Mouse (Mus musculus) MEL (cell line): ENCODE data around the gene Mettl5. TPM values are rescaled to one million over a fixed set of nuclear protein-coding genes. Genes with fewer than 3 reads are reported as not detected.

Source experiments
- DNase-seq: peaks from one replicate; pipeline ENCODE4 v3.0.0; 2011; ENCODE audit warnings: low read depth, low spot score
- H3K27ac ChIP-seq: 2 replicates; pipeline ENCODE4 v1.5.1; 2012; ENCODE audit warnings: low read depth, mild to moderate bottlenecking, control low read depth, low read length, moderate library complexity; ENCODE audit not compliant: control insufficient read depth
- H3K27me3 ChIP-seq, 2 experiments: fragments of 150-350 bp in 1 of 2; sonication (generic) in 1 of 2; 2 replicates each; pipeline ENCODE4 v1.6.1; 2012; ENCODE audit warnings: low read length in 2 of 2, mild to moderate bottlenecking in 2 of 2, improper control_type of control experiment in 1 of 2, moderate library complexity in 1 of 2; ENCODE audit not compliant: insufficient read depth in 2 of 2, control insufficient read depth in 1 of 2
- H3K36me3 ChIP-seq, 2 experiments: 2 replicates each; pipeline ENCODE4 v1.6.1; 2012 to 2014; ENCODE audit warnings: low read length in 2 of 2, improper control_type of control experiment in 1 of 2, inconsistent platforms in 1 of 2, mild to moderate bottlenecking in 1 of 2; ENCODE audit not compliant: insufficient read depth in 2 of 2, control insufficient read depth in 1 of 2
- H3K4me1 ChIP-seq, 2 experiments: fragments of 150-350 bp in 1 of 2; sonication (generic) in 1 of 2; 2 replicates each; pipeline ENCODE4 v1.6.1; 2012; ENCODE audit warnings: low read length in 2 of 2, improper control_type of control experiment in 1 of 2, mild to moderate bottlenecking in 1 of 2; ENCODE audit not compliant: insufficient read depth in 2 of 2, control insufficient read depth in 1 of 2
- H3K4me3 ChIP-seq, 2 experiments: fragments of 150-350 bp in 1 of 2; sonication (generic) in 1 of 2; 2 replicates each; pipeline ENCODE4 v1.5.1; 2012; ENCODE audit warnings: low read depth in 2 of 2, low read length in 2 of 2, mild to moderate bottlenecking in 2 of 2, moderate library complexity in 2 of 2, control low read depth in 1 of 2, improper control_type of control experiment in 1 of 2; ENCODE audit not compliant: control insufficient read depth in 1 of 2, insufficient read depth in 1 of 2
- H3K79me2 ChIP-seq: 2 replicates; pipeline ENCODE4 v1.6.1; 2012; ENCODE audit warnings: mild to moderate bottlenecking, low read length, moderate library complexity; ENCODE audit not compliant: control insufficient read depth, poor library complexity, insufficient read depth
- H3K9ac ChIP-seq: 2 replicates; pipeline ENCODE4 v1.6.1; 2012; ENCODE audit warnings: low read depth, mild to moderate bottlenecking, control low read depth, low read length, moderate library complexity; ENCODE audit not compliant: control insufficient read depth, poor library complexity, severe bottlenecking
- H3K9me3 ChIP-seq: fragments of 150-350 bp; sonication (generic); replicated peaks from 2 replicates; pipeline ENCODE4 v1.6.1; 2012; ENCODE audit warnings: mild to moderate bottlenecking, low read length, improper control_type of control experiment, moderate library complexity; ENCODE audit not compliant: insufficient read depth
- BHLHE40 ChIP-seq: IDR thresholded peaks from 2 replicates; pipeline ENCODE4 v1.6.1; 2012; ENCODE audit warnings: low read depth, mild to moderate bottlenecking, inconsistent platforms, low read length, improper control_type of control experiment, borderline replicate concordance
- CHD1 ChIP-seq: IDR thresholded peaks from 2 replicates; pipeline ENCODE4 v1.6.1; 2012; ENCODE audit warnings: low read depth, mild to moderate bottlenecking, inconsistent platforms, low read length, improper control_type of control experiment
- GABPA ChIP-seq: IDR thresholded peaks from 2 replicates; pipeline ENCODE4 v1.6.1; 2012; ENCODE audit warnings: low read depth, mild to moderate bottlenecking, inconsistent platforms, low read length, improper control_type of control experiment, moderate library complexity
- GATA1 ChIP-seq: IDR thresholded peaks from 2 replicates; pipeline ENCODE4 v1.6.1; 2011; ENCODE audit warnings: low read depth, low read length, improper control_type of control experiment
- MAX ChIP-seq: IDR thresholded peaks from 2 replicates; pipeline ENCODE4 v1.6.1; 2011; ENCODE audit warnings: low read length, improper control_type of control experiment
- MXI1 ChIP-seq: IDR thresholded peaks from 2 replicates; pipeline ENCODE4 v1.6.1; 2011; ENCODE audit warnings: mild to moderate bottlenecking, low read depth, low read length, improper control_type of control experiment
- MYB ChIP-seq: IDR thresholded peaks from 2 replicates; pipeline ENCODE4 v1.6.1; 2011; ENCODE audit warnings: mild to moderate bottlenecking, low read depth, low read length, improper control_type of control experiment
- MYC ChIP-seq: IDR thresholded peaks from 2 replicates; pipeline ENCODE4 v1.6.1; 2011; ENCODE audit warnings: low read depth, mild to moderate bottlenecking, low read length, improper control_type of control experiment, moderate library complexity
- POLR2A ChIP-seq, 2 experiments: IDR thresholded peaks; 2 replicates each; pipeline ENCODE4 v1.6.1; 2011 to 2012; ENCODE audit warnings: low read length in 2 of 2, mild to moderate bottlenecking in 2 of 2, control low read depth in 1 of 2, improper control_type of control experiment in 1 of 2, low read depth in 1 of 2, moderate library complexity in 1 of 2; ENCODE audit not compliant: control insufficient read depth in 1 of 2, insufficient read depth in 1 of 2, poor library complexity in 1 of 2
- POLR2AphosphoS5 ChIP-seq: IDR thresholded peaks from 2 replicates; pipeline ENCODE4 v1.6.1; 2012; ENCODE audit warnings: low read depth, borderline replicate concordance, mild to moderate bottlenecking, inconsistent platforms, low read length, moderate library complexity, mixed read lengths
- RAD21 ChIP-seq: IDR thresholded peaks from 2 replicates; pipeline ENCODE4 v1.6.1; 2011; ENCODE audit warnings: mild to moderate bottlenecking, low read depth, low read length, improper control_type of control experiment
- RCOR1 ChIP-seq: IDR thresholded peaks from 2 replicates; pipeline ENCODE4 v1.6.1; 2012; ENCODE audit warnings: low read depth, mild to moderate bottlenecking, inconsistent platforms, low read length, improper control_type of control experiment
- SIN3A ChIP-seq: IDR thresholded peaks from 2 replicates; pipeline ENCODE4 v1.6.1; 2012; ENCODE audit warnings: low read length, improper control_type of control experiment, inconsistent platforms
- TCF12 ChIP-seq: IDR thresholded peaks from 2 replicates; pipeline ENCODE4 v1.6.1; 2014; ENCODE audit warnings: low read depth, mild to moderate bottlenecking, inconsistent platforms, low read length, improper control_type of control experiment, moderate library complexity
- USF1 ChIP-seq: IDR thresholded peaks from 2 replicates; pipeline ENCODE4 v1.6.1; 2014; ENCODE audit warnings: low read depth, mild to moderate bottlenecking, inconsistent platforms, low read length, improper control_type of control experiment, moderate library complexity
- USF2 ChIP-seq, 2 experiments: IDR thresholded peaks; 2 replicates each; pipeline ENCODE4 v1.6.1; 2011 to 2012; ENCODE audit warnings: improper control_type of control experiment in 2 of 2, low read length in 2 of 2, borderline replicate concordance in 1 of 2, inconsistent platforms in 1 of 2, low read depth in 1 of 2, mild to moderate bottlenecking in 1 of 2; ENCODE audit not compliant: insufficient read depth in 1 of 2
- ZC3H11A ChIP-seq: IDR thresholded peaks from 2 replicates; pipeline ENCODE4 v1.6.1; 2012; ENCODE audit warnings: low read depth, mild to moderate bottlenecking, inconsistent platforms, low read length, improper control_type of control experiment
- ZMIZ1 ChIP-seq: IDR thresholded peaks from 2 replicates; pipeline ENCODE4 v1.6.1; 2012; ENCODE audit warnings: low read depth, mild to moderate bottlenecking, inconsistent platforms, low read length, improper control_type of control experiment, moderate library complexity
- ZNF384 ChIP-seq: IDR thresholded peaks from 2 replicates; pipeline ENCODE4 v1.6.1; 2012; ENCODE audit warnings: low read depth, mild to moderate bottlenecking, inconsistent platforms, low read length, improper control_type of control experiment
- polyA plus RNA-seq, 2 experiments: library from polyadenylated mRNA; stranded (reverse) in 1 of 2; unstranded in 1 of 2; fragments of >175 nt in 1 of 2; fragments of >200 nt in 1 of 2; gene quantifications; 2 replicates each; pipeline versions ENCODE4 v1.2.1 to v1.2.4; 2012; ENCODE audit warnings: low replicate concordance in 2 of 2, low read depth in 1 of 2; ENCODE audit not compliant: insufficient read length in 2 of 2, insufficient read depth in 1 of 2, missing spikeins in 1 of 2
- total RNA-seq: library from RNA; depleted of rRNA; stranded (reverse); fragments of 300-350 nt; gene quantifications from 2 replicates; pipeline ENCODE4 v1.2.3, GENCODE M21; 2012

Mettl5 gene
- total and polyA plus RNA-seq, 3 experiments, result 27.5 to 29.2 TPM; not detected in 1

DNA sequence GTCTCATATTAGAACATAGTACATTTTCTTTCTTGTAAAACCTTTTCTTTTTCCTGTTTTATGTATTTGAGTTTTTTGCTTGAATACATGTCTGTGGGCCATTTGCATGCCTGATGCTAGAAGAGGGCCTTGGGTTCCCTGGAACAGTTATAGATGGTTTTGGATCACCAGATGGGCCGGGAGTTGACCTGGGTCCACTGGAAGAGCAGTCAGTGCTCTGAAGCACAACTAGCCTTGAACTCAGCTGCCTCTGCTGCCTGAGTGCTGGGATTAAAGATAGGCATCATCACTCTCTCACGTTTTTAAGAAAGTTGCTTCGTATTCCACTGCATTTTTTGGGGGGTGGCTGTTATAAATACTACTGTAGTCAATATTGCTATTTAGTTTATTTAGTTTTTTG, 18.1 kb upstream of the Mettl5 start:
- H3K4me1 ChIP-seq, result peaks cover 2 to 4% of the 10 kb centered on the region in 2 experiments; a peak in 3 of 4 replicates
- no peak overlapping the region for H3K4me3 ChIP-seq
- no peaks in the 10 kb centered on the region for H3K9me3 ChIP-seq
- H3K9ac ChIP-seq, result no peak overlapping the region
- peaks cover 7 to 12% of the 10 kb centered on the region in 2 experiments for H3K36me3 ChIP-seq
- TF ChIP-seq USF2 (IDR thresholded peaks at IDR 0.05; ENCODE audit: borderline replicate concordance in 1 of 2, insufficient read depth in 1 of 2, low read depth in 1 of 2, low read length in 2 of 2) (no peak), USF1 (no peak), MYC (no peak), POLR2AphosphoS5 (no peak), SIN3A (no peak), MAX (no peak), BHLHE40 (no peak), MYB (no peak), RAD21 (no peak), TCF12 (no peak), ZC3H11A (no peak), ZMIZ1 (no peak)
- DNase-seq, result no peak
- H3K27ac ChIP-seq, result no peak overlapping the region
- H3K27me3 ChIP-seq, result no peaks in the 10 kb centered on the region
- H3K79me2 ChIP-seq, result peaks cover 33% of the 10 kb centered on the region

GRCm38 (mm10) chr2:69897618-69898575, 12.5 kb upstream of the Mettl5 start:
- Histone ChIP-seq H3K27me3 (no peaks in the 10 kb centered on the region), H3K9ac (peak overlapping the region; percentile 95), H3K4me3 (peak overlapping the region; percentile 72 to 99), H3K4me1 (peaks cover 8 to 9% of the 10 kb centered on the region in 2 experiments), H3K79me2 (peaks cover 25% of the 10 kb centered on the region), H3K36me3 (peaks cover 4 to 19% of the 10 kb centered on the region in 2 experiments; a peak in 2 of 4 replicates), H3K9me3 (no peaks in the 10 kb centered on the region), H3K27ac (peak overlapping the region; percentile 66)
- peak; percentile 81 for TF ChIP-seq SIN3A
- TF ChIP-seq ZNF384, result no peak
- TF ChIP-seq CHD1, result 0 out of 2 replicates have a peak, but pooled peaks have one; percentile 27
- peak in 1 of 2 experiments; percentile 38; a peak in 1 of 4 replicates for TF ChIP-seq POLR2A (IDR thresholded peaks at IDR 0.05; ENCODE audit: control insufficient read depth in 1 of 2, insufficient read depth in 1 of 2, low read depth in 1 of 2, low read length in 2 of 2, poor library complexity in 1 of 2)
- TF ChIP-seq GATA1, result 0 out of 2 replicates have a peak, but pooled peaks have one; percentile 28
- peak; percentile 5; the same call in 1 of the 2 replicates for TF ChIP-seq MAX
- TF ChIP-seq GABPA, result no peak
- no peak for TF ChIP-seq ZC3H11A
- TF ChIP-seq RCOR1, result peak; percentile 4; the same call in 1 of the 2 replicates
- TF ChIP-seq MXI1, result peak; percentile 68
- peak; percentile 94 for DNase-seq
